Mouse (Mus musculus) heart, embryonic 14.5 days (tissue): Measurements from ENCODE around the gene Aagab. TPM values are rescaled to one million over a fixed set of nuclear protein-coding genes. Genes with fewer than 3 reads are reported as not detected.
A peak's percentile ranks its signal among the peaks of the same experiment; 100 is the strongest.

Experiments used
- ATAC-seq: fragments of 200-750 bp; cut with Nextera tagmentation; 2 replicates; pipeline ENCODE4 v1.8.0; 2017; ENCODE audit warnings: low read depth, moderate TSS enrichment; ENCODE audit not compliant: insufficient number of reproducible peaks, insufficient read depth, low FRiP score
- H3K27ac ChIP-seq, 2 experiments: fragments of 200-500 bp in 1 of 2; fragments of 300-500 bp in 1 of 2; sonication (generic) in 1 of 2; replicated peaks in 1 of 2; 2 replicates each; pipeline ENCODE4 v1.5.1; 2012 to 2014; ENCODE audit warnings: low read depth in 2 of 2, low read length in 2 of 2, control low read depth in 1 of 2, mild to moderate bottlenecking in 1 of 2, mixed read lengths in 1 of 2; ENCODE audit not compliant: control insufficient read depth in 1 of 2, insufficient read depth in 1 of 2
- H3K27me3 ChIP-seq: fragments of 300-500 bp; sonication (generic); 2 replicates; pipeline ENCODE4 v1.6.1; 2014; ENCODE audit warnings: mild to moderate bottlenecking, low read length, control low read depth; ENCODE audit not compliant: control insufficient read depth, insufficient read depth
- H3K36me3 ChIP-seq: fragments of 300-500 bp; sonication (generic); 2 replicates; pipeline ENCODE4 v1.6.1; 2014; ENCODE audit warnings: mild to moderate bottlenecking, control low read depth, low read length, mixed read lengths; ENCODE audit not compliant: control insufficient read depth, insufficient read depth
- H3K4me1 ChIP-seq, 2 experiments: fragments of 200-500 bp in 1 of 2; fragments of 300-500 bp in 1 of 2; sonication (generic) in 1 of 2; 2 replicates each; pipeline ENCODE4 v1.6.1; 2012 to 2014; ENCODE audit warnings: low read length in 2 of 2, control low read depth in 1 of 2, mixed read lengths in 1 of 2; ENCODE audit not compliant: control insufficient read depth in 2 of 2, insufficient read depth in 2 of 2
- H3K4me2 ChIP-seq: fragments of 300-500 bp; sonication (generic); 2 replicates; pipeline ENCODE4 v1.6.1; 2014; ENCODE audit warnings: mild to moderate bottlenecking, low read length
- H3K4me3 ChIP-seq, 2 experiments: fragments of 200-500 bp in 1 of 2; fragments of 300-500 bp in 1 of 2; sonication (generic) in 1 of 2; 2 replicates each; pipeline ENCODE4 v1.5.1; 2012 to 2014; ENCODE audit warnings: low read length in 2 of 2, mild to moderate bottlenecking in 2 of 2, control low read depth in 1 of 2, low read depth in 1 of 2, moderate library complexity in 1 of 2; ENCODE audit not compliant: control insufficient read depth in 1 of 2, insufficient read depth in 1 of 2
- H3K9ac ChIP-seq: fragments of 300-500 bp; sonication (generic); 2 replicates; pipeline ENCODE4 v1.6.1; 2014; ENCODE audit warnings: mild to moderate bottlenecking, low read length
- H3K9me3 ChIP-seq: fragments of 300-500 bp; sonication (generic); 2 replicates; pipeline ENCODE4 v1.6.1; 2016; ENCODE audit warnings: low read length, control low read depth; ENCODE audit not compliant: control insufficient read depth
- WGBS: fragments of 180-500 bp; shearing (Covaris S2); extraction: QIAGEN DNeasy Blood & Tissue Kit; methylation state at CpG from one replicate; pipeline ENCODE4 v1.1.7; 2014; 5-methylcytosine and 5-hydroxymethylcytosine counted together
- polyA plus RNA-seq: library from polyadenylated mRNA; unstranded; fragments of >200 nt; fragmentation: Nextera tagmentation; extraction: Ambion mirVana; gene quantifications from 2 replicates; pipeline ENCODE4 v1.2.1, GENCODE M21; 2014

Gene Aagab
- polyA plus RNA-seq = 28.5 and 31.1 TPM in 2 replicates

DNA sequence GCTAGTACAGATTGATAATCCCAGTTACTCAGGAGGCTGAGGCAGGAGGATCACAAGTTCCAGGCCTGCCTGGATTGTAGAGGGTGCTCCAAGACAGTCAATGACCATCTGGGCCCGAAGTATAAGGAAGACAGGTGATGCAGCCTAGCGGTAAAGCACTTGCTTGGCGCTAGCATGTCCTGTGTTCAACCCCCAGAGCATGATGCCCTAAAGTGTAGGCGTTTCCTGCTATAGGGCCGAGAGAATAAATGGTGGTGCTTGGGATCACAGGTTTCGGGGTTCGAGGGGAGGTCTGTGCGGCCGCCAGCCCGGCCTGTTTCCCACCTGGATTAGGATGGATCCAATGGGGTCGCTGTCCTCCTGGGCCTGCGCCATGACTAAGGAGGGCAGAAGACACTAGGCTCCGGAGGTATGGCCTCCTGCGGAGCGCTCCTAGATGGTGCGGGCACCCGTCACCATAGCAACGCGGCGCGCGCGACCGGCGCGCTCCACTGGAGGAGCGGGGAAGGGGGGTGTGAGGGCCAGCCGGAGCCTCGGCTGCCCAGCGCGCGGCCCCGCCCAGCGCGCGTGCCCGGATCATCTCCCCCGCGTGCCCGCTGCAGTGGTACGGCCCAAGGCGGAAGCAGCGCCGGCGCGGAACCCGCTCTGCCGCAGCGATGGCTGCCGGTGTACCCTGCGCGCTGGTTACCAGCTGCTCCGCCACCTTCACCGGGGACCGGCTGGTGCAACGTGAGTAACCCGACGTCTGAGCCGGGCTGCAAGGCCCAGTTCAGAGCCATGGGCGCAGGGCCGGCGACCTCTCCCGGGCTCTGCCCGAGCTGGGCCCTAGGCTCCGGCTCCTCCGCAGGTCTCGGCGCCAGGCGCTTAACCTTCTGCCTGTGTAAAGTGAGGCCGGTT lies at the start of gene Aagab, which contains the start of gene Iqch:
TSS of gene Aagab (plus strand) at position 618 of the 897 bp plus-strand sequence.
TSS of gene Iqch (minus strand) at position 451 of the 897 bp plus-strand sequence.
- Histone ChIP-seq H3K27me3 (no peaks in the 10 kb centered on the region), H3K4me3 (peak within 1 kb of the TSS; percentile 71 to 90), H3K9me3 (no peaks in the 10 kb centered on the region), H3K4me1 (peaks cover 11 to 27% of the 10 kb centered on the region in 2 experiments), H3K4me2 (peak within 1 kb of the TSS; percentile 75), H3K27ac (peak within 1 kb of the TSS; percentile 22 to 66; a peak in 3 of 4 replicates), H3K36me3 (no peaks in the 10 kb centered on the region), H3K9ac (peak within 1 kb of the TSS; percentile 91)
- peak; percentile 95 for ATAC-seq
- 3% methylated on average over 70 of the region's 70 CpGs for WGBS

DNA sequence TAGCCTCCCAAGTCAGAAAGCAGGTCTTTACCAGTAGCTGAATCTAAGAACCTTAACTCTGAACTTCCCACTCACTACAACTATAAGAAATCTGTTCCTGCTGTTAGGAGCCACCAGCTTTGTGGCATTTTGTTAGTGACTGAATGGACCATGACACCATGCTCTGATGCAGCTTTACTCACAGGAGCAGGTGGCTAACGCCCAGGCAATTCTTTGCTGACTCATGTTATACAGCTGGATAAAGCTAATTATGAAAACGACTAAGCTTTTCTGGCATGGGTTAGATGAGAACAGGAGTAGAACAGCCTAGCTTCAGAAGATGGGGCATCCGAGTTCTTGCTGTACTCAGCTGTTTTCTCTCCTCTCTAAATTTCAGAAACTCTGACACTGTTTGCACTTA lies 48.8 kb upstream of the Aagab start:
- no peak overlapping the region for H3K4me3 ChIP-seq
- H3K9ac ChIP-seq = no peak overlapping the region
- no peaks in the 10 kb centered on the region for H3K36me3 ChIP-seq
- peaks cover 3 to 4% of the 10 kb centered on the region in 2 experiments; a peak in 2 of 4 replicates for H3K4me1 ChIP-seq
- H3K27ac ChIP-seq = no peak overlapping the region
- ATAC-seq = no peak
- no peaks in the 10 kb centered on the region for H3K9me3 ChIP-seq
- WGBS = 68% methylated on average over 3 of the region's 3 CpGs
- H3K4me2 ChIP-seq = no peak overlapping the region
- peaks cover 4% of the 10 kb centered on the region for H3K27me3 ChIP-seq

DNA sequence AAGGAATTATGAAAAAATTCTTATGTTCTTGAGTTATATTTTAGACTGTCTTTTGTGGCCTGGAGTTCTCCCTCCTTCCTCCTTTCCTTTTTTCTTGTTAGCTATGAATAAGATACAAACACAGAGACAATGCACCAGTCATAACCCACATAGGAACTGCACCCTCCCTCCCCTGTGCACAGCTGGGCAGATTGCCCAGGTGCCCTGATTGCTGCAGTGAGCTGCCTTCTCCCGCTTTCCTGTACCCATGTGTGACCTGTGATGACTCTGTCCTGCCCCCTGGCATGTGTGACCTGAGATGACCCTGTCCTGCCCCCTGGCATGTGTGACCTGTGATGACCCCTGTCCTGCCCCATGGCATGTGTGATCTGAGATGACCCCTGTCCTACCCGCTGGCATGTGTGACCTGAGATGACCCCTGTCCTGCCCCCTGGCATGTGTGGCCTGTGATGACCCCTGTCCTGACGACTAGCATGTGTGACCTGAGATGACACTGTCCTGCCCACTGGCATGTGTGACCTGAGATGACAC lies 46.9 kb upstream of the Aagab start:
- H3K4me1 ChIP-seq = no peaks in the 10 kb centered on the region; a peak in 1 of 4 replicates
- WGBS = 57% methylated on average over 3 of the region's 3 CpGs

DNA sequence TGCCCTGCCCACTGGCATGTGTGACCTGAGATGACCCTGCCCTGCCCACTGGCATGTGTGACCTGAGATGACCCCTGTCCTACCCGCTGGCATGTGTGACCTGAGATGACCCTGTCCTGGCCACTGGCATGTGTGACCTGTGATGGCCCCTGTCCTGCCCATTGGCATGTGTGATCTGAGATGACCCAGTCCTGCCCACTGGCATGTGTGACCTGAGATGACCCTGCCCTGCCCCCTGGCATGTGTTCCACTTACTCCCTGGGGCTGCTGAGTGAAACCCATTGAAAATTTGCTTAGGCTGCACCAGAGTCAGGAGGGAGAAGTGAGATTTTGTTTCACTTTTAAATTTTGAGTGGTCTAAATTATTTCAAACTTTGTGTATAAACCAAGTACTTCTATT lies 46.1 kb upstream of the Aagab start:
- ATAC-seq = no peak
- Histone ChIP-seq H3K36me3 (no peaks in the 10 kb centered on the region), H3K4me1 (no peaks in the 10 kb centered on the region; a peak in 1 of 4 replicates), H3K4me2 (no peak overlapping the region), H3K9ac (no peak overlapping the region), H3K27ac (no peak overlapping the region), H3K9me3 (no peaks in the 10 kb centered on the region), H3K27me3 (no peaks in the 10 kb centered on the region), H3K4me3 (no peak overlapping the region)
- 86% methylated on average over 1 of the region's 1 CpGs for WGBS

More for the DNA sequence above, 46.9 kb upstream of the Aagab start:
- H3K4me2 ChIP-seq = no peak overlapping the region
- H3K27ac ChIP-seq = no peak overlapping the region
- H3K4me3 ChIP-seq = no peak overlapping the region
- ATAC-seq = no peak
- H3K27me3 ChIP-seq = no peaks in the 10 kb centered on the region
- H3K9ac ChIP-seq = no peak overlapping the region
- no peaks in the 10 kb centered on the region for H3K9me3 ChIP-seq
- no peaks in the 10 kb centered on the region for H3K36me3 ChIP-seq

DNA sequence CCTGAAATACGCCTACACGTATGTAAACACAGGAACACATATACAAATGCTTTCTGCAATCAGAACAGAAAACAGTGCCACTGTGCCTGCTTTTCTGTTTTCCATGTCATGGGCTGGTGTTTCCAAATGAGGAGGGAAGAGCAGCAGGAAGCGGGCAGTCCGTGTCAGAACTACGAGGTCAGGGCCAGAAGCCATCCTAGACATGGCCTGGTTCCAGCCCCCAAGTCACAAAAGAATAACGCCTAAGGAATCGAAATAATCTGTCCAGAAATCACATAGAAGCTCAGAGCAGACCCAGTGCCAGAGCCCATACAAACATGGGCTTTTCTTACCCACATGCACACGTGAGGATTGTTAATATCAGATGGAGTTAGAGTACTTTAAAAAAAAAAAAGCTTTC lies 45.5 kb upstream of the Aagab start:
- H3K36me3 ChIP-seq = no peaks in the 10 kb centered on the region
- 70% methylated on average over 8 of the region's 8 CpGs for WGBS

DNA sequence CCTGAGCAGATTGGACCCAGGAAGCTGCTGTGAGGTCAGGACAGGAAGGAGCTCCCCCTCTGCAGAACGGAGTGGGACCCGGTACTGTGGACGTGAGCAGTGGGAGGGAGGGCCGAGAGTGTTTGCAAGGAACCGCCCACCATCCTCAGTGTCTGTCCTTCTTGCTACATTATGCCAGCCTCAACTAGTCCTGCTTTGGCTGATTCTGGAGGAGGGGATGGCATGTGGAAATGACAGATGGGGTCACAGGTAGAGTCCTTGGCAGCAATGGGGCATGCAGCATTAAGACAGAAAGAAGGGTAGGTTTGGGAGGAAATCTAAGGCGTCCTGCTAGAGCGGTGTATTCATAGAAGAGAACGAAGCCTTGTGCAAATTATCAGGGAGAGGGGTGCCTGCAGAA lies 40.5 kb upstream of the Aagab start:
- Histone ChIP-seq H3K4me1 (no peaks in the 10 kb centered on the region; a peak in 1 of 4 replicates), H3K4me2 (no peak overlapping the region), H3K9me3 (peaks cover 2% of the 10 kb centered on the region; the same call in 1 of the 2 replicates), H3K36me3 (no peaks in the 10 kb centered on the region), H3K27ac (no peak overlapping the region), H3K27me3 (no peaks in the 10 kb centered on the region), H3K4me3 (no peak overlapping the region), H3K9ac (no peak overlapping the region)
- no peak for ATAC-seq
- 77% methylated on average over 8 of the region's 8 CpGs for WGBS

More for the DNA sequence above, 45.5 kb upstream of the Aagab start:
- Histone ChIP-seq H3K9me3 (no peaks in the 10 kb centered on the region), H3K27ac (no peak overlapping the region), H3K4me2 (no peak overlapping the region), H3K9ac (no peak overlapping the region), H3K27me3 (no peaks in the 10 kb centered on the region), H3K4me1 (no peaks in the 10 kb centered on the region; a peak in 1 of 4 replicates), H3K4me3 (no peak overlapping the region)
- no peak for ATAC-seq

DNA sequence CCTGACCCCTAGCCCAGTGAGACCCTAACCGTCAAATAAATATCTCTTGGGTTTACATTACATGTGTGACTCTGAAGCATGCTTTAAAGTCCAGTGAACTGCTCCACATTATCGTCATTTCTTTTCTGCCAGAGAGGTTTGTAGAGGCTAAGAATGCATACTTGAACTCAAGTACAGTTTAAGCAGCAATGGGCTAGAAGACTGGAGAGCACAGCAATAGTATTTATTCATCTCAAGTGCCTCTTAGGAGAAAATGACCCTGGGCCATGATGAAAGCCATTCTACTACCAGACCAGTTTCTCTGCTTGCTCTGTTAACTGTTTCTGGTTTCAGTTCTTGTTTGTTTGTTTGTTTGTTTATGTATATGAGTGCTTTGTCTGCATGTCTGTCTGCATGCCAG lies 39.0 kb upstream of the Aagab start:
- Histone ChIP-seq H3K4me2 (no peak overlapping the region), H3K4me1 (peaks cover 4% of the 10 kb centered on the region in 2 experiments), H3K27me3 (no peaks in the 10 kb centered on the region), H3K9ac (no peak overlapping the region), H3K27ac (no peak overlapping the region), H3K36me3 (no peaks in the 10 kb centered on the region), H3K9me3 (peaks cover 2% of the 10 kb centered on the region; the same call in 1 of the 2 replicates), H3K4me3 (no peak overlapping the region)
- 36% methylated on average over 2 of the region's 2 CpGs for WGBS
- ATAC-seq = no peak
